Mouse (Mus musculus): ENCODE measurements at regions not wholly inside any gene's neighbourhood (a gene's known extent, or its start where the extent isn't known, plus 50 kb on each side); places are given as distances from the start of the nearest gene placed in this dataset.
A peak's percentile ranks its signal among the peaks of the same experiment; 100 is the strongest.

GRCm38 (mm10) chrX:158544021-158544420 is 500.9 kb upstream of the Cnksr2 start:
- TF ChIP-seq POLR2A (IDR thresholded peaks at IDR 0.05; ENCODE audit: borderline replicate concordance, extremely low read depth, insufficient read depth, insufficient read length, poor library complexity, severe bottlenecking) (no peak), CTCF (IDR thresholded peaks at IDR 0.05; ENCODE audit: borderline replicate concordance, extremely low read depth, insufficient read depth, insufficient read length) (no peak)
- no peak for DNase-seq (ENCODE audit: low read depth)

GRCm38 (mm10) chrX:158577856-158578255 is 534.8 kb upstream of the Cnksr2 start:
- peak; percentile 0 for DNase-seq (ENCODE audit: low read depth)
- TF ChIP-seq CTCF (IDR thresholded peaks at IDR 0.05; ENCODE audit: borderline replicate concordance, extremely low read depth, insufficient read depth, insufficient read length) (no peak), POLR2A (IDR thresholded peaks at IDR 0.05; ENCODE audit: borderline replicate concordance, extremely low read depth, insufficient read depth, insufficient read length, poor library complexity, severe bottlenecking) (no peak)

- no peak for DNase-seq (ENCODE audit: low read depth)
- TF ChIP-seq POLR2A (IDR thresholded peaks at IDR 0.05; ENCODE audit: borderline replicate concordance, extremely low read depth, insufficient read depth, insufficient read length, poor library complexity, severe bottlenecking) (no peak), CTCF (IDR thresholded peaks at IDR 0.05; ENCODE audit: borderline replicate concordance, extremely low read depth, insufficient read depth, insufficient read length) (no peak)
Observed at GRCm38 (mm10) chrX:158613136-158613535, 570.0 kb upstream of the Cnksr2 start.

- TF ChIP-seq POLR2A (IDR thresholded peaks at IDR 0.05; ENCODE audit: borderline replicate concordance, extremely low read depth, insufficient read depth, insufficient read length, poor library complexity, severe bottlenecking) (no peak), CTCF (IDR thresholded peaks at IDR 0.05; ENCODE audit: borderline replicate concordance, extremely low read depth, insufficient read depth, insufficient read length) (0 out of 2 replicates have a peak, but pooled peaks have one; percentile 14)
- peak; percentile 2 for DNase-seq (ENCODE audit: low read depth)
Observed at GRCm38 (mm10) chrX:158613607-158614006, 570.5 kb upstream of the Cnksr2 start.

- TF ChIP-seq CTCF (IDR thresholded peaks at IDR 0.05; ENCODE audit: borderline replicate concordance, extremely low read depth, insufficient read depth, insufficient read length) (no peak), POLR2A (IDR thresholded peaks at IDR 0.05; ENCODE audit: borderline replicate concordance, extremely low read depth, insufficient read depth, insufficient read length, poor library complexity, severe bottlenecking) (no peak)
- no peak for DNase-seq (ENCODE audit: low read depth)
Observed at GRCm38 (mm10) chrX:158614029-158614428, 570.9 kb upstream of the Cnksr2 start.

- DNase-seq (ENCODE audit: low read depth), result no peak
- TF ChIP-seq POLR2A (IDR thresholded peaks at IDR 0.05; ENCODE audit: borderline replicate concordance, extremely low read depth, insufficient read depth, insufficient read length, poor library complexity, severe bottlenecking) (no peak), CTCF (IDR thresholded peaks at IDR 0.05; ENCODE audit: borderline replicate concordance, extremely low read depth, insufficient read depth, insufficient read length) (no peak)
Observed at GRCm38 (mm10) chrX:158614452-158614851, 571.4 kb upstream of the Cnksr2 start.

GRCm38 (mm10) chrX:158615096-158615495 is 572.0 kb upstream of the Cnksr2 start:
- TF ChIP-seq POLR2A (IDR thresholded peaks at IDR 0.05; ENCODE audit: borderline replicate concordance, extremely low read depth, insufficient read depth, insufficient read length, poor library complexity, severe bottlenecking) (no peak), CTCF (IDR thresholded peaks at IDR 0.05; ENCODE audit: borderline replicate concordance, extremely low read depth, insufficient read depth, insufficient read length) (no peak)
- DNase-seq (ENCODE audit: low read depth), result no peak

GRCm38 (mm10) chrX:158627390-158627789 is 582.7 kb upstream of the Rps6ka3 start:
- no peak for DNase-seq (ENCODE audit: low read depth)
- TF ChIP-seq CTCF (IDR thresholded peaks at IDR 0.05; ENCODE audit: borderline replicate concordance, extremely low read depth, insufficient read depth, insufficient read length), result no peak
- TF ChIP-seq POLR2A (IDR thresholded peaks at IDR 0.05; ENCODE audit: borderline replicate concordance, extremely low read depth, insufficient read depth, insufficient read length, poor library complexity, severe bottlenecking), result no peak

GRCm38 (mm10) chrX:158632406-158632805 is 577.7 kb upstream of the Rps6ka3 start:
- no peak for DNase-seq (ENCODE audit: low read depth)
- TF ChIP-seq CTCF (IDR thresholded peaks at IDR 0.05; ENCODE audit: borderline replicate concordance, extremely low read depth, insufficient read depth, insufficient read length) (no peak), POLR2A (IDR thresholded peaks at IDR 0.05; ENCODE audit: borderline replicate concordance, extremely low read depth, insufficient read depth, insufficient read length, poor library complexity, severe bottlenecking) (no peak)

GRCm38 (mm10) chrX:158652226-158652625 is 557.9 kb upstream of the Rps6ka3 start:
- TF ChIP-seq POLR2A (IDR thresholded peaks at IDR 0.05; ENCODE audit: borderline replicate concordance, extremely low read depth, insufficient read depth, insufficient read length, poor library complexity, severe bottlenecking) (no peak), CTCF (IDR thresholded peaks at IDR 0.05; ENCODE audit: borderline replicate concordance, extremely low read depth, insufficient read depth, insufficient read length) (no peak)
- DNase-seq (ENCODE audit: low read depth), result peak; percentile 31

GRCm38 (mm10) chrX:158656188-158656587 is 553.9 kb upstream of the Rps6ka3 start:
- peak; percentile 13 for DNase-seq (ENCODE audit: low read depth)
- TF ChIP-seq CTCF (IDR thresholded peaks at IDR 0.05; ENCODE audit: borderline replicate concordance, extremely low read depth, insufficient read depth, insufficient read length), result no peak

GRCm38 (mm10) chrX:158694191-158694590 is 515.9 kb upstream of the Rps6ka3 start:
- DNase-seq (ENCODE audit: low read depth), result no peak
- TF ChIP-seq CTCF (IDR thresholded peaks at IDR 0.05; ENCODE audit: borderline replicate concordance, extremely low read depth, insufficient read depth, insufficient read length) (no peak), POLR2A (IDR thresholded peaks at IDR 0.05; ENCODE audit: borderline replicate concordance, extremely low read depth, insufficient read depth, insufficient read length, poor library complexity, severe bottlenecking) (no peak)

GRCm38 (mm10) chrX:158703411-158703810 is 506.7 kb upstream of the Rps6ka3 start:
- peak; percentile 14 for DNase-seq (ENCODE audit: low read depth)
- TF ChIP-seq CTCF (IDR thresholded peaks at IDR 0.05; ENCODE audit: borderline replicate concordance, extremely low read depth, insufficient read depth, insufficient read length), result no peak
- TF ChIP-seq POLR2A (IDR thresholded peaks at IDR 0.05; ENCODE audit: borderline replicate concordance, extremely low read depth, insufficient read depth, insufficient read length, poor library complexity, severe bottlenecking), result no peak

All from brain, embryonic 14.5 days (tissue).